Mouse (Mus musculus) gastrocnemius, adult 8-10 months (tissue): ENCODE measurements around the gene Pex14. TPM values are rescaled to one million over a fixed set of nuclear protein-coding genes. Genes with fewer than 3 reads are reported as not detected.

Experiments used
- DNase-seq, 2 experiments: peaks; one replicate each; pipeline ENCODE4 v3.0.0; 2022; ENCODE audit warnings: low spot score in 2 of 2
- total RNA-seq, 4 experiments: library from RNA; stranded (reverse); gene quantifications; 2 replicates each; pipeline ENCODE4 v1.2.4; 2022

The Pex14 gene
- total RNA-seq, 4 experiments from 2014 or later, result 21.1 to 23.9 (median 23.4) TPM

- no peak for DNase-seq
Measured at GRCm38 (mm10) chr4:148923414-148923813, 176.3 kb downstream of the Pex14 start.

DNA sequence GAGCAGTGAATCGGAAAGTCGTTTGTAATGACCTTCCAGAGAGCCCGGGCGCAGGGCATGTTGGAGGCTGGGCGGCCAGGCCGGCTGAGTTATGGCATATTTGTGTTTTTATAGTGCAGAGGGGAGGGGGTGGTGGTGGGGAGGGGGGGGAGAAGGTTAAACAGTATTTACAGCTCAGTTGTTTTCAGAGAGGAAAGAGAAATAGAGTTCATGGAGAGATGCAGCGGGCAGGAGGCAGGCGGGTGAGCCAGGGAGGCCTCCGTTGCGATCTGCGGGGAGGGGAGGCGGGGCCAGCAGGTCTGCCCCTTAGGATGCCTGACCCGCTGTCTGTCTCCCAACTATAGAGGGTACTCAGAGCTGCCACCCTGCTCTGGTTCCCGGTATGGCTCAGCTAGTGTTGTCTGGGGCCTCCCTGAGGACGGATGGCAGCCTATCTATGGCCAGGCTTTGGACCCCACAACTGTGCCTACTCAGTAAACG is 177.4 kb downstream of the Pex14 start:
- no peak for DNase-seq

- no peak for DNase-seq
Measured at GRCm38 (mm10) chr4:148920610-148921009, 179.1 kb downstream of the Pex14 start.

- no peak for DNase-seq
Measured at GRCm38 (mm10) chr4:148918707-148919447, 180.8 kb downstream of the Pex14 start.

GRCm38 (mm10) chr4:148915849-148916248 is 183.8 kb downstream of the Pex14 start:
- DNase-seq, result no peak

DNA sequence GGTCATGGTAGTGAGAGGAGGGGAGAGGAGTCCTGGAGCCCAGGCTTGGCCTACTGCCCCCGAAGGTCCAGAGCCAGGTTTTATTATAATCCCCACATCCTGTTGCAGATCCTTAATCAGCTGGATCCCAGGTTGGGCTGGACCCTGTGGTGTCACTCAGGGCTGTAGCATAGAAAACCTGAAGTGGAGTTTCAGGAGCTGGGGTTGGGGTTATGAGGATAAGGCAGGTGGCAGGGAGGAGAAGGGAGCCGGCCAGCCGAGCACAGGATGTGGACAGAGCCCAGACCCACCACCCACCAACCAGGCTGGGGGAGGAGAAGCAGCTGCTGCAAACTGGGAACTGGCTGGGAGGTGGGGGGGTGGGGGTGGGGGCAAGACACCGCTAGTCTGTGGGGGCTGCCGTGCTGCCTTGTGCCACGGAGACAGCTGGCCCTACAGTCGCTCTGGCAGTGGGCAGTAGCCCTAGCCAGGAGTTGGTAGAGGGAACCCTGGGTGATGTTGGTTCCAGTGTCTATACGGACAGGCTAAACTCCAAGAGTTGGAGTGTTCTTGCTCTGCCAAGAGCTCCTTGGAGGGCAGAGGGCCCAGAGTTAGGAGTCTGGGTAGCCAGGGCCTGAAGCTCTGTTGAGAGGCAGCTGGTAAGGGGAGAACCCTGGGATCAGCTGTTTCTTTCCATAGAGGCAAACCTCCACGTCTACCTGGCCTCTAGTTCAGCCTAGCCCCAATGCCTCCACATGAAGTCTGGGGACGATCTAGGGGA is 184.6 kb downstream of the Pex14 start:
- peak; percentile 33 to 59 for DNase-seq

DNA sequence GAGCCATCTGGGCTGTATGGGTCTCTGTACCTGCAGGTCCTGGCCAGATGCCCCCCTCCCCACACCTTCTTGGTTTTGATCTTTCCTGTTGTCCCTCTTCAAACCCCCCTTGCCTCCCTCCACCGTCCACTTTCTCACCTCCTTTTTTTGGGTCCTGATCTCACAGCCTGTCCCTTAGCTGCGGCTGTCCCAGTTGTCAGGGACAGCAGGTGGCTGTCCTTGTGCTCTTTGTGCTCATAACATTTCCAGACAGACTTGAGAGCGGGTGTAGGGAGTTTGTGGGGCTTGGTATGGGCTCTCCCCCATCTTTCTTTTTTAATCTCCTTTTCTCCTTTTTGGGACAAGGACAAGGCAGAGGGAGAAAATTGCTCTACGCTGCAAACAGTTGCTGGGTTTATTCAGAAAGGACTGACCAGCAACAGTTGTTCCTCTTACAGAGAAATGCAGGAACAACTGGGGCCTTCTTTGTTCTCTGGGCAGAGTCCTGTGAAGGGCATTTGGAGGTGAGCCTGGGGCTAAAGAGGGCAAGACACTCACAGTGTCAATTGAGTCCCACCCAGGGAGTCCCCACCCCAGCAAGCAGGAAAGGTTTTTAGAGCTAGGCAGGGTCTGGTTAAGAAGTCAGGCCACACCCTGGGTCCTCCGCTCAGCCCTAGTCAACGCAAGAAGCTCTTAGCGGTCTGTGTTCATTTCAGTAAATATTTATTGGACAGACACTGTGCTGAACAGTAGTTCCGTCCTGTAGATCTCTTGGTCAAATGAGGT is 186.7 kb downstream of the Pex14 start:
- no peak for DNase-seq

DNA sequence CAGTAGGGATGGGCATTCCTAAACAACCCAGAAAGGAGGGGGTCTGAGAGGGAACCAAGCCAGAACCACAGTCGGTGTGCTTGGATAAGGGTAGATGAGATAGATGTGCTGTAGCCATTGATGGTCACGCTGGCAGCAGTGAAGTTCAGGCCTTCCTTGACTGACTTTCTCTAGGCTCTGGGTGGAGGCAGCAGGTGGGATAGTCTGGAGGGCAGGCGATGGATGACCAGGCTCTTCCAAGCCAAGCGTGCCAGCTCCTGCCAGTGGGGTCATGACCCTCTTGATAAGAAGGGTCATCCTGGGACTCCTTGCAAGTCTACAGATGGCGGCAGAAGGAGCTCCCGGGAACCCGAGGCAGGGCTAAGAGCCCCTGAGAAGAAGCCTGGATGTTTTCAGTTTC is 187.5 kb downstream of the Pex14 start:
- no peak for DNase-seq

Other genes starting within 250 kb of the Pex14 start
- 10 to 100 TPM; 71.6 to 76.6 (median 74.8) TPM for gene Dffa, start 4.3 kb upstream of the Pex14 start, total RNA-seq
- gene Cort, start 26.9 kb upstream of the Pex14 start, total RNA-seq, result under 1 TPM in 2 of 4 experiments, not detected in 2; 0.53 to 0.61 TPM
- gene Cenps, start 37.8 kb upstream of the Pex14 start, total RNA-seq, result 1 to 10 TPM; 5.2 to 8.7 (median 6.2) TPM
- 10 to 100 TPM; 12.3 to 18.6 (median 15.7) TPM for gene Pgd, start 66.9 kb upstream of the Pex14 start, total RNA-seq
- 100 to 1,000 TPM; 281 to 318 (median 297) TPM for gene Kif1b, start 207.8 kb upstream of the Pex14 start, total RNA-seq